Mouse (Mus musculus): ENCODE data around the gene Terf2ip. TPM values are rescaled to one million over a fixed set of nuclear protein-coding genes. Genes with fewer than 3 reads are reported as not detected.
A peak's percentile ranks its signal among the peaks of the same experiment; 100 is the strongest.

The Terf2ip gene
- 10 to 100 TPM in 2 of 3 experiments, 1 to 10 TPM in 1; 7.7 to 10.3 (median 10.2) TPM for polyA plus RNA-seq (2017; shearing (Covaris generic))

- ATAC-seq: peak; percentile 91
Measured at GRCm38 (mm10) chr8:112010997-112011815, at the start of gene Terf2ip, which contains the start of gene Kars. TSS of gene Terf2ip (plus strand) at chr8:112011398. TSS of gene Kars (minus strand) at chr8:112011323.

GRCm38 (mm10) chr8:111962589-111962988 lies 48.6 kb upstream of the Terf2ip start:
- no peak for ATAC-seq

GRCm38 (mm10) chr8:111963091-111963490 lies 48.1 kb upstream of the Terf2ip start:
- no peak for ATAC-seq

GRCm38 (mm10) chr8:111963546-111963945 lies 47.7 kb upstream of the Terf2ip start:
- ATAC-seq: no peak

- ATAC-seq: no peak
Measured at GRCm38 (mm10) chr8:111964351-111964750, 46.8 kb upstream of the Terf2ip start.

GRCm38 (mm10) chr8:111964849-111965561 lies 46.2 kb upstream of the Terf2ip start:
- no peak for ATAC-seq

- peak; percentile 21 for ATAC-seq
Measured at GRCm38 (mm10) chr8:111967246-111967870, 43.8 kb upstream of the Terf2ip start.

GRCm38 (mm10) chr8:111968541-111968940 lies 42.7 kb upstream of the Terf2ip start:
- no peak for ATAC-seq

- no peak for ATAC-seq
Measured at GRCm38 (mm10) chr8:111968991-111969390, 42.2 kb upstream of the Terf2ip start.

- no peak for ATAC-seq
Measured at GRCm38 (mm10) chr8:111974138-111974537, 37.1 kb upstream of the Terf2ip start.

GRCm38 (mm10) chr8:111975706-111976105 lies 35.5 kb upstream of the Terf2ip start:
- ATAC-seq: no peak

- ATAC-seq: peak; percentile 98
Measured at GRCm38 (mm10) chr8:111976326-111976725, 34.9 kb upstream of the Terf2ip start.

GRCm38 (mm10) chr8:111978147-111978546 lies 33.1 kb upstream of the Terf2ip start:
- no peak for ATAC-seq

- no peak for ATAC-seq
Measured at GRCm38 (mm10) chr8:111982116-111982515, 29.1 kb upstream of the Terf2ip start.

GRCm38 (mm10) chr8:111984511-111984910 lies 26.7 kb upstream of the Terf2ip start:
- ATAC-seq: no peak

- ATAC-seq: peak; percentile 58
Measured at GRCm38 (mm10) chr8:111989911-111990310, 21.3 kb upstream of the Terf2ip start.

GRCm38 (mm10) chr8:111991278-111991677 lies 19.9 kb upstream of the Terf2ip start:
- ATAC-seq: no peak

GRCm38 (mm10) chr8:111992013-111992702 lies 19.0 kb upstream of the Terf2ip start, which contains the start of gene Adat1:
TSS of gene Adat1 (minus strand) at chr8:111992302.
- peak; percentile 98 for ATAC-seq

GRCm38 (mm10) chr8:111992703-111993039 lies 18.5 kb upstream of the Terf2ip start:
- ATAC-seq: no peak

- ATAC-seq: no peak
Measured at GRCm38 (mm10) chr8:112004754-112005153, 6.4 kb upstream of the Terf2ip start.

- no peak for ATAC-seq
Measured at GRCm38 (mm10) chr8:112005601-112006000, 5.6 kb upstream of the Terf2ip start.

- ATAC-seq: no peak
Measured at GRCm38 (mm10) chr8:112007669-112008068, 3.5 kb upstream of the Terf2ip start.

GRCm38 (mm10) chr8:112009558-112009957 lies 1.6 kb upstream of the Terf2ip start:
- no peak for ATAC-seq

All from inflammation-experienced regulatory T-cells, adult 6 months (primary cell).